Mouse (Mus musculus) forebrain, embryonic 11.5 days (tissue): ENCODE measurements at regions not wholly inside any gene's neighbourhood (a gene's known extent, or its start where the extent isn't known, plus 50 kb on each side); places are given as distances from the start of the nearest gene placed in this dataset.

Source experiments
- ATAC-seq: fragments of 200-750 bp; cut with Nextera tagmentation; replicated peaks from 2 replicates; pipeline ENCODE4 v1.8.0; 2017; ENCODE audit warnings: moderate TSS enrichment; ENCODE audit not compliant: low FRiP score
- DNase-seq: peaks from one replicate; pipeline ENCODE4 v3.0.0-alpha.2; 2017; ENCODE audit warnings: low spot score
- H3K27ac ChIP-seq: fragments of 300-500 bp; sonication (generic); 2 replicates; pipeline ENCODE4 v1.5.1; 2014; ENCODE audit warnings: low read depth, low read length
- H3K27me3 ChIP-seq: fragments of 300-500 bp; sonication (generic); 2 replicates; pipeline ENCODE4 v1.6.1; 2014; ENCODE audit warnings: mild to moderate bottlenecking, low read length, mixed read lengths; ENCODE audit not compliant: control insufficient read depth, insufficient read depth
- H3K36me3 ChIP-seq: fragments of 300-500 bp; sonication (generic); 2 replicates; pipeline ENCODE4 v1.6.1; 2014; ENCODE audit warnings: mild to moderate bottlenecking, low read length, moderate library complexity, mixed read lengths; ENCODE audit not compliant: control insufficient read depth, insufficient read depth
- H3K4me1 ChIP-seq: fragments of 300-500 bp; sonication (generic); replicated peaks from 2 replicates; pipeline ENCODE4 v1.6.1; 2014; ENCODE audit warnings: low read length, mixed read lengths; ENCODE audit not compliant: control insufficient read depth, insufficient read depth
- H3K4me2 ChIP-seq: fragments of 300-500 bp; sonication (generic); 2 replicates; pipeline ENCODE4 v1.6.1; 2014; ENCODE audit warnings: low read depth, mild to moderate bottlenecking, low read length, moderate library complexity, mixed read lengths; ENCODE audit not compliant: severe bottlenecking
- H3K4me3 ChIP-seq: fragments of 300-500 bp; sonication (generic); 2 replicates; pipeline ENCODE4 v1.5.1; 2014; ENCODE audit warnings: low read depth, low read length
- H3K9ac ChIP-seq: fragments of 300-500 bp; sonication (generic); 2 replicates; pipeline ENCODE4 v1.6.1; 2014; ENCODE audit warnings: low read length
- H3K9me3 ChIP-seq: fragments of 300-500 bp; sonication (generic); 2 replicates; pipeline ENCODE4 v1.6.1; 2016; ENCODE audit warnings: low read length, mixed read lengths; ENCODE audit not compliant: control insufficient read depth
- WGBS: fragments of 180-500 bp; shearing (Covaris S2); extraction: QIAGEN DNeasy Blood & Tissue Kit; methylation state at CpG from one replicate; pipeline ENCODE4 v1.1.7; 2014; 5-methylcytosine and 5-hydroxymethylcytosine counted together

- ATAC-seq (no peak), DNase-seq (no peak)
- Histone ChIP-seq H3K36me3 (no peaks in the 10 kb centered on the region), H3K4me1 (0 out of 2 replicates have a peak, but pooled peaks cover 2% of the 10 kb centered on the region), H3K4me2 (no peak overlapping the region), H3K4me3 (no peak overlapping the region), H3K27ac (no peak overlapping the region), H3K9me3 (peaks cover 3% of the 10 kb centered on the region; the same call in 1 of the 2 replicates), H3K27me3 (no peaks in the 10 kb centered on the region), H3K9ac (no peak overlapping the region)
- WGBS = 81% methylated on average over 1 of the region's 1 CpGs
Measured at GRCm38 (mm10) chr6:37711766-37712165, 158.8 kb upstream of the Trim24 start.

GRCm38 (mm10) chr6:37713411-37713810 is 157.2 kb upstream of the Trim24 start:
- Histone ChIP-seq H3K36me3 (no peaks in the 10 kb centered on the region), H3K27ac (no peak overlapping the region), H3K4me3 (no peak overlapping the region), H3K4me1 (0 out of 2 replicates have a peak, but pooled peaks cover 2% of the 10 kb centered on the region), H3K9me3 (no peaks in the 10 kb centered on the region), H3K27me3 (no peaks in the 10 kb centered on the region), H3K4me2 (no peak overlapping the region), H3K9ac (no peak overlapping the region)
- DNase-seq (no peak), ATAC-seq (no peak)
- 83% methylated on average over 4 of the region's 4 CpGs for WGBS

DNA sequence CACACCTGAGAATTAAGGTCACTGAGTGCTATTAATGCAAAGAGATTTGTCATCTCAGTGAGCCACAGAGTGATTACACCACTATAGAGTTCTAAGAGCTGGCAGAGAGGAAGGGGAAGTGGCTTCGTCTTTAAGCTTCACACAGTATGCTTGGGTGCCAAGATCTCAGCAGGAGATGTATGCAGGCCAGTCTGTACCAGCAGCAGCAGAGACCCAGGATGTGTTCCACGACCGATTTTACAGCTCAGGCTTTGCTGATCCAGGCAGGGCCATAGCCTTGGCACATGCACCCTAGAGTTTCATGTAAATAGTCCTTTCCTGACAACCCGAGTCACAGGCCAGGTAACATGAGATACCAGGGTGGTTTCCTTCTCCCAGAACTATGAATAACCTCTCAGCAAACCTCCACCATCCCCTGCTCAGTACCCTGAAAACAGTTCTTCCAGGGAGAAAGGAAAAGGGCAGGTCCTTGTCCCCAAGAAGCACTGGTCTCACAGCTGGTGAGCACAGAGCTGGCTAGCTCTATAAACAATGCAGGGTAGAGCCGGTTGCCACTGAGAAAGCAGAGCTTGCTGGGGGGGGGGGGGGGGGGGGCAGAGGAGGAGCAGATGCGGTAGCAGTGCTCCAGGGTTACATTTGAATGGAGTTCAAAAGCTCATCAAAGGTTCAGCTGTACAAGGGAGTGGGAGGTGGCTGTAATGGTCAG is 156.2 kb upstream of the Trim24 start:
- no peak overlapping the region for H3K9ac ChIP-seq
- 0 out of 2 replicates have a peak, but pooled peaks cover 2% of the 10 kb centered on the region for H3K4me1 ChIP-seq
- no peaks in the 10 kb centered on the region for H3K36me3 ChIP-seq
- H3K4me3 ChIP-seq = no peak overlapping the region
- DNase-seq (no peak), ATAC-seq (no peak)
- H3K27ac ChIP-seq = no peak overlapping the region
- H3K4me2 ChIP-seq = no peak overlapping the region
- 24% methylated on average over 6 of the region's 6 CpGs for WGBS
- H3K9me3 ChIP-seq = no peaks in the 10 kb centered on the region
- no peaks in the 10 kb centered on the region for H3K27me3 ChIP-seq

- Histone ChIP-seq H3K27me3 (no peaks in the 10 kb centered on the region), H3K9me3 (no peaks in the 10 kb centered on the region), H3K4me3 (no peak overlapping the region), H3K36me3 (no peaks in the 10 kb centered on the region), H3K9ac (no peak overlapping the region), H3K4me1 (no peaks in the 10 kb centered on the region), H3K27ac (no peak overlapping the region), H3K4me2 (no peak overlapping the region)
- WGBS = 76% methylated on average over 1 of the region's 1 CpGs
- DNase-seq (no peak), ATAC-seq (no peak)
Measured at GRCm38 (mm10) chr6:37721736-37722135, 148.9 kb upstream of the Trim24 start.

- H3K27me3 ChIP-seq = no peaks in the 10 kb centered on the region
- no peaks in the 10 kb centered on the region for H3K36me3 ChIP-seq
- no peaks in the 10 kb centered on the region for H3K9me3 ChIP-seq
- H3K4me1 ChIP-seq = no peaks in the 10 kb centered on the region
- ATAC-seq = no peak
- DNase-seq = no peak
- no peak overlapping the region for H3K4me2 ChIP-seq
- H3K9ac ChIP-seq = no peak overlapping the region
- H3K27ac ChIP-seq = no peak overlapping the region
- 70% methylated on average over 4 of the region's 4 CpGs for WGBS
- H3K4me3 ChIP-seq = no peak overlapping the region
Measured at GRCm38 (mm10) chr6:37723337-37723736, 147.3 kb upstream of the Trim24 start.

DNA sequence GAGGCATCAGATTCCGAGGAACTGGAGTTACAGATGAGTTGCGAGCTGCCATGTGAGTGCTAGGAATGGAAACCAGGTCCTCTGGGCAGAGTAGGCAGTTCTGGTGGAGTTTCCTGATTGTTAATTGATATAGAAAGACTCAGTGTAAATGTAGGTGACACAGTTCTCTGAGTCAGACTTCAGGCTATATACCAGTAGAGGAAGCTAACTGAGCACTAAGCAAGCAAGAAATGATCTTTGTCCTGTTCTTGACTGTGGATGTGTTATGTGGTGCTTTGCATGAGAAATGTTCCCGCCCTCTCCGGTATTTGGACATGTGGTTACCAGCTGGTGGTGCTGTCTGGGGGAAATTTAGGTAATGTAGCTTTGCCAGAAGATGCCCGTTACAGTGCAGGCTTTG is 146.4 kb upstream of the Trim24 start:
- Histone ChIP-seq H3K4me3 (no peak overlapping the region), H3K27ac (no peak overlapping the region), H3K4me2 (no peak overlapping the region), H3K36me3 (no peaks in the 10 kb centered on the region), H3K9ac (no peak overlapping the region), H3K4me1 (no peaks in the 10 kb centered on the region), H3K9me3 (no peaks in the 10 kb centered on the region), H3K27me3 (no peaks in the 10 kb centered on the region)
- no peak for DNase-seq
- 89% methylated on average over 5 of the region's 5 CpGs for WGBS
- no peak for ATAC-seq

DNA sequence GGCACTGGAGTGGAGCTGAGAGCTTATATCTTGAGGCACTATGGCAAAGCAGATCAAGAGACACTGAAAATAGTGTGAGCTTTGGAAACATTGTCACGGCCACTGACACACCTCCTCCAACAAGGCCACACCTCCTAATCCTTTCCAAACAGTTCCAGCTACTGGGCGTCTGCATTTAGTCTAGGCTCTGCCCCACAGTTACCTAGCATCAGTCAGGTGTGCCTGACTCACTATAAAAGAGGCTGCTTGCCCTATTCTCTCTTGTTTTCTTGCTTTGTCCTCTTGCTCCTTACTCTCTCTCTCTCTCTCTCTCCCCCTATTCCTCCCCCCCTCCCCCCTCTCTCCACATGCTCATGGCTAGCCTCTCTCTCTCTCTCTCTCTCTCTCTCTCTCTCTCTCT is 142.0 kb upstream of the Trim24 start:
- 82% methylated on average over 2 of the region's 2 CpGs for WGBS
- Histone ChIP-seq H3K4me3 (no peak overlapping the region), H3K9me3 (no peaks in the 10 kb centered on the region), H3K4me1 (no peaks in the 10 kb centered on the region), H3K4me2 (no peak overlapping the region), H3K27ac (no peak overlapping the region), H3K27me3 (no peaks in the 10 kb centered on the region), H3K9ac (no peak overlapping the region), H3K36me3 (no peaks in the 10 kb centered on the region)
- DNase-seq (no peak), ATAC-seq (no peak)

DNA sequence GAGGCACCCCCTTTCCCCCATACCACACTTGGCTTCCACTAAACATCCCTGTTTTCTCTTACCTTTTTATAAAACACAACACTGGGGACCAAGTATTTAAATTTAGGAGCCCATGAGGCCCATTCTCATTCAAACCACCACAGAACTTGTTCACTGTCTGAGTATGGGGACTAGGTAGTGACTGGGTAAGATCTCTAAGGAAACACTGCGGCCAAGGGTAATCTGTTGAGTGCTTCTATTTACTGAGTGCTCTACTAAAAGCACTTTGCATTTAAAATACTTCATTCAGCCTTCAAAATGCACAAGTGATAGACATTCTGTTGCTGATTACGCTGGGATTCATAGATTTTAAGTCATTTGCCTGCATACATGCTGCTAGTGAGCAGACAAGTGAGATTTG is 141.4 kb upstream of the Trim24 start:
- no peaks in the 10 kb centered on the region for H3K36me3 ChIP-seq
- no peaks in the 10 kb centered on the region for H3K4me1 ChIP-seq
- H3K27me3 ChIP-seq = no peaks in the 10 kb centered on the region
- no peak overlapping the region for H3K4me3 ChIP-seq
- H3K27ac ChIP-seq = no peak overlapping the region
- WGBS = 92% methylated on average over 2 of the region's 2 CpGs
- H3K9me3 ChIP-seq = no peaks in the 10 kb centered on the region
- H3K4me2 ChIP-seq = no peak overlapping the region
- ATAC-seq (no peak), DNase-seq (no peak)
- no peak overlapping the region for H3K9ac ChIP-seq

DNA sequence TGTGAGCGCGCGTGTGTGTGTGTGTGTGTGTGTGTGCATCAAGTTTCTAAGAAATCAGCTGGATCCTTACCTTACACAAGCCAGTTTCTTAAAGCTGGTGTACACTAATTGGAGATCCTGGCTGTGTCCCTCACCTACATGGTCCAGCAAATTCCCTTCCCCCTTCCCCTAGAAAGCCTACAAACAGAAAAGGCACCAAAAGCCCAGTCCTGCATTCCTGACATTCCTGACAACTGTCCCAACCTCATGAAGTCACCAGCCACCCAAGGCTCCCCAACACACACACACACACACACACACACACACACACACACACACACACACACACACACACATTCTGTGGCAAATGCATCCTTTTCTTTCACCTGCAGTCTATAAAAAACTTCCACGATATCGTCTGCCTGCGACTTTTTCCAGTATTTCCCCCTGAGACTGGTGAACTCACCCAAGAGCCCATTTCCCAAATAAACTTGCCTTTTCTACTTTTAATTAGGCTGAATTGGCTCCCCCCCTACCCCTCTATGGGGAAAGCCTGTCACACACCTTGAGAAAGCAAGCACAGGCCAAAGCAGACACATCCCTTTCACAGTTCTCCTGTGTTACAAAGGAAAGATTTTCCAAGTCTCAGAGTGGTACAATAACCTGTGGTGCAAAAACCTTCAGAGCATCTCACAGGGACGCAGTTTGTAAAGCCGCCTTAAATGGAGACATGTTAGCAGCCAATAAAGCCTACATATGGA is 139.9 kb upstream of the Trim24 start:
- DNase-seq (no peak), ATAC-seq (no peak)
- Histone ChIP-seq H3K4me2 (no peak overlapping the region), H3K4me3 (no peak overlapping the region), H3K9ac (no peak overlapping the region), H3K27me3 (no peaks in the 10 kb centered on the region), H3K4me1 (no peaks in the 10 kb centered on the region), H3K27ac (no peak overlapping the region), H3K36me3 (no peaks in the 10 kb centered on the region), H3K9me3 (no peaks in the 10 kb centered on the region)
- 69% methylated on average over 8 of the region's 8 CpGs for WGBS
